Mouse (Mus musculus) ES-CJ7 (cell line): ENCODE results near the gene Grtp1.

Experiments
- DNase-seq: peaks from one replicate; pipeline ENCODE4 v3.0.0; 2011; ENCODE audit warnings: low read depth, low spot score

The Grtp1 gene

DNA sequence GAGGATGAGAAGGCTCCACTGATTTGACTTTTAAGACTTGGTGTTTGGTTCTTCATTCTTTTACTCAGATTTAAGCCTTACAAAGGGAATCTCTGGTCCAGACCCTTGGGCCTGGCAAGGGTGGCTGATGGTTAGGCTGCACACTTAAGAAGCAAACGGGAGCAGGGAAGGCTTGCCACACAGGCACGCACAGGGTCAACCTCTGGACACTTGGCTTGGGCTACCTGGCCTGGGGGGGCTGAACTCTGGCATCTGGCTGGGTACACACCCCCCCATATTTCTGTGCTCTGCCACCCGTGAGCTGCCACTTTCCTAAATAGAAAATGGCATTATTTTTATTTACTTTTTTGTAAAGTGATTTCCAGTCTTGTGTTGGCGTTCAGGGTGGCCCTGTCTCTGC lies 25.6 kb downstream of the Grtp1 start:
- DNase-seq = no peak

GRCm38 (mm10) chr8:13174305-13174704 lies 26.1 kb downstream of the Grtp1 start:
- no peak for DNase-seq

DNA sequence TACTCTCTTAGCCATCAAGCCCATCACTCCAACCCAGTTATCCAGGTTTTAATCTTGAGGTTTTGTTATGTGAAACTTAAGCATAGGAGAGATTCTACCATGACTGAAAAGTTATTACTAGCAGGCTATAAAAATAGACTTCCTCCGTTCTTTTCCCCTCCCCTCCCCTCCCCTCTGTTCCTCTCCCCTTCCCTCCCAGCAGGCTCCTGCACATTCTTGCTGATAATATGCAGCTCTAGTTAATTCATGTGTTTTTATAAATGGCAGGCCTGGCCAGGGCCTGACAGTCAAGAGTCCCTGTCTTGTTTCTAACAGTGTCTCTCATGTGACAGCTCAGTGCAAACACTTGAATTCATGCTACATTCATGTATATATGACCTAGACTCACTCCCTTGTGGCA lies 29.9 kb downstream of the Grtp1 start:
- no peak for DNase-seq

GRCm38 (mm10) chr8:13164361-13164760 lies 36.1 kb downstream of the Grtp1 start:
- DNase-seq = no peak

DNA sequence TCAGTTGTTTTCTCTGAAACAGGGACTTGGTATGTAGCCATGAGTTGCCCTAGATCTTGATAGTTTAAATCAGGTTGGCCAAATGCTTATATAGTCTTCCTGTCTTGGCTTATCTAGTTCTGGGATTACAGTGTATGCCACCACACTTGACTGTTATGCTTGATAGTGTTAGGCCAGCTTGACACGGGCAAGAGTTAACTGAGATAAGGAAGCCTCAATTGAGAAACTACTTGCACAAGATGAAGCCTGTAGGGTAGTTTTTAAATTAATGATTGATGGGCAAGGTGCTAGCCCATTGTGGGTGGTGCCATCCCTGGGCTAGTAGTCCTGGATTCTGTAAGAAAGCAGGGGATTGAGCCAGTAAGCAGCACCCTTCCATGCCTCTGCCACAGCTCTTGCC lies 36.9 kb downstream of the Grtp1 start:
- no peak for DNase-seq

- DNase-seq = no peak
Measured at GRCm38 (mm10) chr8:13162098-13162497, 38.3 kb downstream of the Grtp1 start.

DNA sequence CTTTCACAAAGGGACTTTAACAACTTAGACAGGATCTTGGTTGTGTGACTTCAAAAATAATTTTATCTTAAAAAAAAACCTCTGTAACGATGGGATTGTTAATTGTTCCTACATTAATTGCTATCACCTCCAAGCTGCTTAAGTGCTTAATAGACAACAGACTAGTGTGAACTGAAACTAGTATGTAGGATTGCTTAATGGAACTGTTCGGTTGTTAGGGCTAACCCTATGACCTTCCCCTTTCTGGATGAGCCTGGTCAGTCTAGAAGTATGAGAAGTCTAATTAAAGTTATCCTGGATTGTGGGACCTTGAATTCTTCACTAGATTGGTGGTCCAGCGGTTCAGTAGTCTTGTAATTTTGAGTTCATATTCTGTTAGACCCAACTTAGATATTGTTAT lies 39.7 kb downstream of the Grtp1 start:
- no peak for DNase-seq

GRCm38 (mm10) chr8:13159377-13159881 lies 41.0 kb downstream of the Grtp1 start:
- no peak for DNase-seq

GRCm38 (mm10) chr8:13158718-13159376 lies 41.6 kb downstream of the Grtp1 start, which contains the start of gene Lamp1:
Gene Lamp1 (plus strand): TSS chr8:13159161.
- peak; percentile 100 for DNase-seq

- DNase-seq = no peak
Measured at GRCm38 (mm10) chr8:13156327-13157097, 43.9 kb downstream of the Grtp1 start.

- DNase-seq = no peak
Measured at GRCm38 (mm10) chr8:13155358-13155757, 45.1 kb downstream of the Grtp1 start.

DNA sequence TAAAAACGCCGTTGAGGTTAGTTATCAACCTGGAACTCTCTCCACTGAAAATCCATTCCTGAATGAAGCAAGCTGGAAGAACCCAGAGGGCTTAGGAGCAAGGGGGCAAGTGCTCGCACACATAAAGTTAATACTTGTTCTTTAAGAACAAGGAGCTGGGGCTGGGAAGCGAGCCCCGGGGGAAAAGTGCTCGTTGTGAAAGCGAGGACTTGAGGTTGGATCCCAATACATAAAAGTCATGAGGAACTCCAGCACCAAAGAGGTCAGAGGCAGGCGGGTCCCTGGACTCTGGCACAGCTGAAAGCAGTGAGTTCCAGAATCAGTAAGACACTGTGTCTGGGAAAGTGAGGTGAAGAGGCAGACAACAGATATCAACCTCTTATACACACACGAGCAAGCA lies 46.3 kb downstream of the Grtp1 start:
- DNase-seq = no peak

DNA sequence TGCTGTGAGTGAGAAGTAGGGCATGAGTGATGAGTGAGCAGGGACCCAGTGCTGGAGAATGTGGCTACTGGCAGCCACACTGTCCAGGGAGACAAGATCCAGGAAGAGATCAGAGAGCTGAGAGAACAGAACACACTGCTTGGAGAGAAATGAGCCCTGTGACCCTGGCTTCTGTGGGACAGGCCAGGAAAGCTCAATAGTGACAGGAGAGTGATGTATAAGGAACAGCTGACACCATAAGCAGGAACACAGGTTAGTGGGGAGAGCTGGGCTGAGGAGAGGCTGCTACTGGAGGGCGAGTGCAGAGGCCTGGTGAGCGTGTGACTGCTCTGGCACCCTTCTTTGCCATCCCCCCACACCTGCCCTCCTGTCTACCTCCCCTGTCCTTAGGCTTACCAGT lies 49.5 kb downstream of the Grtp1 start:
- no peak for DNase-seq

DNA sequence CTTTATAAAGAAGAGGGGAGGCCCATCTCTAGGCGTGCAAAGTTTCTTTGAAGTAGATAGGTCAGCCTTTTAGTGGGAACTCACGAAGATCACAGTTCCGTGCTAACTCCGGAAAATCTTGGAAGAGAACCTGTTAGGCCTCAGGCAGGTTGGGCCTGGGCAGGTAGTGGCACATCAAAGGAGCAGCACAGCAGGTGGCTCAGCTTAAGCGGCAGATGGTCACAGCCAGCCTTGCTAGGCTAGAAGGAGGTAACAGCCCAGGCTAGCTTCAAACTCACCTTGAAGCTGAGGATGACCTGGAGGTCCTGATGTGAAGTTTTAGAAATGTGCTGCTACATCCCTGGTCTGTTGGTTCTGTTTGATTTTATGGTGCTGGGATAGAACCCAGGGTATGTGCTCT lies 50.6 kb downstream of the Grtp1 start:
- DNase-seq = peak; percentile 35

DNA sequence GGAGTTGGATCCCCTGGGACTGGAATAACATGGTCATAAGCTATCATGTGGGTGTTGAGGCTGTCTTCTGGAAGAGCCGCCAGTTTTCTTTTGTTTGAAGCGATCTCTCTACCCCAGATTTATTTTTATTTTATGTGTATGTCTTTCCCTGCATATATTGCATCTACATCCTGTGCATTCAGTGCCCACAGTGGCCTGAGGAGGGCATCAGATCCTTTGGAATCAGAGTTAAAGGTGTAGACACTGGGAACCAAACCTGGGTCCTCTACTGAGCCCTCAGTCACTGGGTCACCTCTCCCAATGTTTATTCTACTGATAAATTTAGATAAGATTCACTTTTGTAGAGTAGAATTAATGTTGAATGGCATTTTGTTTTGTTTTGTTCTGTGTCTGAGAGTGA lies 51.1 kb downstream of the Grtp1 start:
- peak; percentile 35 for DNase-seq

DNA sequence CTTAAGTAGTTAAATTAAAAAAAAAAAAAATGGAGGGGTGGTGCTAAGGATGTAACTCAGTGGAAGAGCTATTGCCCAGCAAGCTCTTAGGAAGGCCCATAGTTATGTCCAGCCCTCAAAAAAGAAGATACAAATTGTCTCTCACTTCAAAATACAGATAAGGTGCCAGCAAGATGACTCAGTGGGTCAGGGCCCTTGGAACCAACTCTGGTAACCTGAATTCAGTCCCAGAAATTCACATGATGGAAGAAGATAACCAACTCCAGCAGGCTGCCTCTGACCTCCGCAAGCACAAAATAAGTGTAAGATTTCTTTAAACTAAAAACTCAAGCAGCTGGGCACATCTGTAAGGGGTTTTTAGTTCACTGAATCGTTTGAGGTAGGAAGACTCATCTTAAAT lies 51.9 kb downstream of the Grtp1 start:
- DNase-seq = no peak

GRCm38 (mm10) chr8:13141681-13142080 lies 58.7 kb downstream of the Grtp1 start:
- DNase-seq = no peak

- peak; percentile 70 for DNase-seq
Measured at GRCm38 (mm10) chr8:13139641-13140182, 60.7 kb downstream of the Grtp1 start.

DNA sequence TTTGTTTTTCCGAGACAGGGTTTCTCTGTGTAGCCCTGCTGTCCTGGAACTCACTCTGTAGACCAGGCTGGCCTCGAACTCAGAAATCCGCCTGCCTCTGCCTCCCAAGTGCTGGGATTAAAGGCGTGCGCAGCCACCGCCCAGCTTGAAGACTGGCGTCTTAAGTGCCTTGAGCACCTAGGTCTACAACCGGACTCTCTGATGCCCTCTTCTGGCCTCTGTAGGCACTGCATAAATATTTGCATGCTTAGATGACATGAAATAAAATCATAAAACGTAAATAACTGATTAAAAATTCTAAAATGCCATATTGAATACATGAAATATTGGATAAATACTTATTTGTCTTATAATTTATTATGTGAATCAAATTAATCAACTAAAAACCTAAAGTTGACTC lies 68.2 kb downstream of the Grtp1 start:
- DNase-seq = peak; percentile 88

DNA sequence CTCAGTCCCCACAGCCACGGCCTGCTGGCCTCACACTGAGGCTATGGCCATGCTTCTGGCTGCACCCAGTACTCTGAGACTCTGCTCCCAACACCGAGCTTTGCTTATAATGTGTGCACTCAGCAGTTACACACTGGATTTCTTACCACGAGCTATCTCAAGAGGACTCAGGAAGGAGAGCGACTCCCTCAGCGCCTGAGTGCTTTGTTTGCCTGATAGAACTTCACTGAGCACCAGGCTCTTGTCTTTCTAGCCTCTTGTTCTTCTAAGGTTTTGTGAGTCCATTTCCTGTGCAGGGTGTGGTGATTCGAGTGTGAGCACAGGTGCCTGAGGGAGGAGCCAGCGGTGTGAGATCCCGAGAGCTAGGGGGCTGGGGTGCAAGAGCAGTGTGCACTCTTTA lies 75.5 kb downstream of the Grtp1 start:
- no peak for DNase-seq

- DNase-seq = no peak
Measured at GRCm38 (mm10) chr8:13122887-13123421, 77.5 kb downstream of the Grtp1 start.
